Mouse (Mus musculus): Measurements from ENCODE around the gene Nhlh1.

GRCm38 (mm10) chr1:172017517-172018070, 39.8 kb downstream of the Nhlh1 start:
- TF ChIP-seq CTCF (IDR thresholded peaks at IDR 0.05; ENCODE audit: low read depth) (no peak), EP300 (IDR thresholded peaks at IDR 0.05; ENCODE audit: low read depth) (no peak)

Measured in liver, embryonic 14.5 days (tissue).